In genomic region chr2:18047646-18048452, GRCm38 (mm10) we compare ENCODE assay signal across 8 mouse cellular contexts. TPM values are rescaled to one million over a fixed set of nuclear protein-coding genes. Genes with fewer than 3 reads are reported as not detected.
DNase-seq lines count a peak whose midpoint lies in the region; ATAC-seq and TF ChIP-seq lines count a peak whose summit lies in the region.

No protein-coding gene starts in this region.

- peak overlapping the region; percentile 98 for H3K27ac ChIP-seq in cortical plate, adult 2 months (ENCODE audit: insufficient read depth, low read length)
- H3K27ac ChIP-seq in intestine, embryonic 16.5 days (ENCODE audit: low read length): peak overlapping the region; percentile 99
- peak overlapping the region; percentile 100 for H3K27ac ChIP-seq in limb, embryonic 12.5 days
- peak overlapping the region; percentile 100 for H3K27ac ChIP-seq in midbrain, embryonic 11.5 days (ENCODE audit: low read depth, low read length)

- under 1% methylated on average over 69 of the region's 70 CpGs for WGBS in intestine, embryonic 16.5 days
- 1% methylated on average over 70 of the region's 70 CpGs for WGBS in limb, embryonic 12.5 days
- under 1% methylated on average over 70 of the region's 70 CpGs for WGBS in midbrain, embryonic 11.5 days

- H3K4me3 ChIP-seq in cortical plate, adult 2 months (ENCODE audit: insufficient read depth, low read length): peak overlapping the region; percentile 87
- peak overlapping the region; percentile 87 for H3K4me3 ChIP-seq in intestine, embryonic 16.5 days (ENCODE audit: low read length)
- peak overlapping the region; percentile 99 for H3K4me3 ChIP-seq in limb, embryonic 12.5 days (replicated peaks)
- H3K4me3 ChIP-seq in midbrain, embryonic 11.5 days (ENCODE audit: low read depth, low read length): peak overlapping the region; percentile 100

- DNase-seq in adrenal gland, adult (ENCODE audit: inconsistent age in 2 of 2, low spot score in 1 of 2): peak; percentile 80 to 93
- no peak for DNase-seq in adrenal gland, adult 8-10 months
- peak; percentile 80 for DNase-seq in gastrocnemius, postnatal 25 days
- peak; percentile 98 for DNase-seq in midbrain, embryonic 11.5 days (ENCODE audit: low spot score, missing footprints)
- peak; percentile 55 to 79 for DNase-seq in spleen, postnatal 4 days (ENCODE audit: low spot score in 2 of 2)

- TF ChIP-seq POLR2A in cortical plate, adult 2 months (IDR thresholded peaks at IDR 0.05; ENCODE audit: extremely low read depth, insufficient read depth, low read length): no peak

- no peaks in the 10 kb centered on the region for H3K9me3 ChIP-seq in intestine, embryonic 16.5 days (ENCODE audit: control insufficient read depth, low read length)
- H3K9me3 ChIP-seq in limb, embryonic 12.5 days: no peaks in the 10 kb centered on the region
- H3K9me3 ChIP-seq in midbrain, embryonic 11.5 days (ENCODE audit: control insufficient read depth, low read length): no peaks in the 10 kb centered on the region

- no peaks in the 10 kb centered on the region; the same call in 1 of the 2 replicates for H3K4me1 ChIP-seq in cortical plate, adult 2 months (ENCODE audit: control insufficient read depth, insufficient read depth, low read length)
- peaks cover 22% of the 10 kb centered on the region for H3K4me1 ChIP-seq in intestine, embryonic 16.5 days (ENCODE audit: control insufficient read depth, insufficient read depth, low read length)
- peaks cover 37% of the 10 kb centered on the region for H3K4me1 ChIP-seq in limb, embryonic 12.5 days (replicated peaks)
- peaks cover 26% of the 10 kb centered on the region for H3K4me1 ChIP-seq in midbrain, embryonic 11.5 days (ENCODE audit: control insufficient read depth, insufficient read depth, low read length)

- no peak for TF ChIP-seq CTCF in cortical plate, adult 2 months (IDR thresholded peaks at IDR 0.05; ENCODE audit: extremely low read depth, insufficient read depth, low read length)

- H3K9ac ChIP-seq in intestine, embryonic 16.5 days (ENCODE audit: low read depth, low read length): peak overlapping the region; percentile 98
- peak overlapping the region; percentile 100 for H3K9ac ChIP-seq in limb, embryonic 12.5 days (replicated peaks)
- H3K9ac ChIP-seq in midbrain, embryonic 11.5 days (ENCODE audit: low read length): peak overlapping the region; percentile 100

- no peaks in the 10 kb centered on the region for H3K36me3 ChIP-seq in intestine, embryonic 16.5 days (ENCODE audit: control insufficient read depth, insufficient read depth, low read length)
- H3K36me3 ChIP-seq in limb, embryonic 12.5 days: no peaks in the 10 kb centered on the region
- no peaks in the 10 kb centered on the region for H3K36me3 ChIP-seq in midbrain, embryonic 11.5 days (ENCODE audit: control insufficient read depth, insufficient read depth, low read length)

- no peaks in the 10 kb centered on the region for H3K27me3 ChIP-seq in intestine, embryonic 16.5 days (replicated peaks; ENCODE audit: control insufficient read depth, insufficient read depth, low read length)
- no peaks in the 10 kb centered on the region for H3K27me3 ChIP-seq in limb, embryonic 12.5 days
- H3K27me3 ChIP-seq in midbrain, embryonic 11.5 days (ENCODE audit: control insufficient read depth, insufficient read depth, low read length): no peaks in the 10 kb centered on the region

- ATAC-seq in intestine, embryonic 16.5 days: peak; percentile 80
- ATAC-seq in limb, embryonic 12.5 days (ENCODE audit: insufficient number of reproducible peaks, insufficient read depth, low FRiP score, low TSS enrichment, low read depth): peak; percentile 40; the same call in 1 of the 2 replicates
- ATAC-seq in midbrain, embryonic 11.5 days (ENCODE audit: low FRiP score): peak; percentile 71

- H3K4me2 ChIP-seq in intestine, embryonic 16.5 days (ENCODE audit: low read depth, low read length): peak overlapping the region; percentile 95
- H3K4me2 ChIP-seq in limb, embryonic 12.5 days: peak overlapping the region; percentile 89
- peak overlapping the region; percentile 94 for H3K4me2 ChIP-seq in midbrain, embryonic 11.5 days

RNA-seq across cellular contexts. Expression of gene Skida1, which starts 1.0 kb away (rescaled TPM):
- total RNA-seq in adrenal gland, adult 8-10 months (2022): 1 to 10 TPM; 2.0 to 5.2 (median 3.5) TPM
- 5.4 and 7.4 TPM in 2 replicates for polyA plus RNA-seq in cortical plate, adult 2 months (2012; rRNA removed)
- under 1 TPM; 0.32 to 0.54 TPM for total RNA-seq in gastrocnemius, postnatal 25 days (2021)
- polyA plus RNA-seq in intestine, embryonic 16.5 days (2015; fragmentation: Nextera tagmentation; extraction: Ambion mirVana): 2.0 and 2.7 TPM in 2 replicates
- 13.9 and 14.0 TPM in 2 replicates for polyA plus RNA-seq in limb, embryonic 12.5 days (2016; fragmentation: Nextera tagmentation; extraction: Ambion mirVana)
- polyA plus RNA-seq in midbrain, embryonic 11.5 days (2014; fragmentation: Nextera tagmentation; extraction: Ambion mirVana): 22.9 and 23.4 TPM in 2 replicates

RNA-seq across cellular contexts. Expression of gene Mllt10, which starts 7.2 kb away (rescaled TPM):
- total RNA-seq in adrenal gland, adult 8-10 months (2022): 10 to 100 TPM; 38.8 to 84.1 (median 45.1) TPM
- 37.1 and 38.0 TPM in 2 replicates for polyA plus RNA-seq in cortical plate, adult 2 months (2012; rRNA removed)
- 10 to 100 TPM; 15.1 to 18.5 TPM for total RNA-seq in gastrocnemius, postnatal 25 days (2021)
- 45.4 and 47.2 TPM in 2 replicates for polyA plus RNA-seq in intestine, embryonic 16.5 days (2015; fragmentation: Nextera tagmentation; extraction: Ambion mirVana)
- 67.7 and 77.6 TPM in 2 replicates for polyA plus RNA-seq in limb, embryonic 12.5 days (2016; fragmentation: Nextera tagmentation; extraction: Ambion mirVana)
- polyA plus RNA-seq in midbrain, embryonic 11.5 days (2014; fragmentation: Nextera tagmentation; extraction: Ambion mirVana): 54.1 and 57.2 TPM in 2 replicates

RNA-seq across cellular contexts. Expression of gene A930004D18Rik, which starts 10.3 kb away (rescaled TPM):
- 1 to 10 TPM; 1.1 to 2.4 (median 1.4) TPM for total RNA-seq in adrenal gland, adult 8-10 months (2022)
- 1.9 and 2.1 TPM in 2 replicates for polyA plus RNA-seq in cortical plate, adult 2 months (2012; rRNA removed)
- total RNA-seq in gastrocnemius, postnatal 25 days (2021): 1 to 10 TPM in 1 of 2 experiments, under 1 TPM in 1; 0.20 to 1.6 TPM
- 9.8 and 11.5 TPM in 2 replicates for polyA plus RNA-seq in intestine, embryonic 16.5 days (2015; fragmentation: Nextera tagmentation; extraction: Ambion mirVana)
- 19.9 and 20.3 TPM in 2 replicates for polyA plus RNA-seq in limb, embryonic 12.5 days (2016; fragmentation: Nextera tagmentation; extraction: Ambion mirVana)
- 10.5 and 11.6 TPM in 2 replicates for polyA plus RNA-seq in midbrain, embryonic 11.5 days (2014; fragmentation: Nextera tagmentation; extraction: Ambion mirVana)

RNA-seq across cellular contexts. Expression of gene H2al2a, which starts 51.1 kb away (rescaled TPM):
- not detected for total RNA-seq in adrenal gland, adult 8-10 months (2022)
- polyA plus RNA-seq in cortical plate, adult 2 months (2012; rRNA removed): 0.32 TPM in 1 of 2 replicates, not detected in the other
- total RNA-seq in gastrocnemius, postnatal 25 days (2021): not detected
- polyA plus RNA-seq in intestine, embryonic 16.5 days (2015; fragmentation: Nextera tagmentation; extraction: Ambion mirVana): not detected in 2 replicates
- not detected in 2 replicates for polyA plus RNA-seq in limb, embryonic 12.5 days (2016; fragmentation: Nextera tagmentation; extraction: Ambion mirVana)
- polyA plus RNA-seq in midbrain, embryonic 11.5 days (2014; fragmentation: Nextera tagmentation; extraction: Ambion mirVana): not detected in 2 replicates
